Mouse (Mus musculus): ENCODE measurements around the gene Grb10. TPM values are rescaled to one million over a fixed set of nuclear protein-coding genes. Genes with fewer than 3 reads are reported as not detected.

Grb10 gene
- polyA plus RNA-seq (2012): 6.3 and 7.1 TPM in 2 replicates

DNA sequence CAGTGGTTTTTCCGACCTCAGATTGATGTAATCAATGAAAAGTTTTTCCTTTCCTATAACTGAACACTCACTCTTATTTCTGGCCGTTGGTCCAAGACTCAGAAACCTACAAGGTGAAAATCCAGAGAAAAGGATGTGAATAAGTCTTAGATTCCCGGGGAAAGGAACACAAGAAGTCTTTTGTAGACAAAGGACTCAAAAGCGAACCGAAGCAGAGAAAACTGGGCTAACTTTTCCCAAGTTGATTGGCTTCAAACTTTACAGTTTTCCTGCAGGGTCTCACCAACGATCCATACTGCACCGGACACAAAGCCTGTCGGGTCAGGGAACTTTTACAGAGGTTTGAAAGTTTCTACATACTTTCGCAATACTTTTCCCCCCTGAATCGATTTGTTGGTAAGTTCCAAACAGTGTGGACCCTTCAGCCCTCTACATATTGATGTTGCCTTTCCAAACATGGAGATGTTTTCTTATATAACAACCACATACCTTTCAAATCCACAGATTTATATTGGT is at the start of gene Grb10:
Gene Grb10 (minus strand): TSS at position 214 of the 516 bp plus-strand sequence.

DNA sequence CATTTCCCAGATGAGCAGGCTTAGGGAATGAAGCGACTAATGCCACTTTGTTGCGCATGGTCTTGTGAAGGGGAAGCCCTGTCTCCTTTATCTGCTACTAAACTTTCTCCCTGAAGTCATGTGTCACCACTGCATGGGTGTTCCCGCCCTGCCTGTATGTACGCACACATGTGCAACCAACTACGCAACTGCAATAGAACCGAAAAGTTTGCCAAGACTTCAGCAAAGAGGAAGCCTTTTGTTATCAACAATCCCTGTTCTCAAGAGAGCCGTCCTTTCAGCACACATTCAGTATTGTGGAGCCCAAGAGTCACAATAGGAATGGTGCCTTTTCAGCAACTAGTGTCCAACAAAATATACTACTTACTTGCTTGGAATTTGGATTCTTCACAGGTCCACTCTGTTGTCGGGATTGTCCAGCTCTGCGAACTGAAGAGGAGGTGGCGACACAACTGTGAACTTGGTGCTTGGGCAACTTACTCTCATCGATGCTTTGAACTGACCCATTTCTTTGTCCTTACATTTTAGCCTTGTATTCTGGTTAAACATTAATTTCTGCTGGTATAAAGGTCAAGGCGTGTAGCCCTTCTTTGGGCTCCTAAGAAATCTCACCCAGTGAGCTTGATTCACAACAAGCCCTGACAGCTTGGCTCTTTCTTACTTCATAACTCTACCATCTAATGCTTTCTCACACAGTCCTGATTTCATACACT is 140.7 kb downstream of the Grb10 start, which contains the start of gene Ddc:
Gene Ddc (minus strand): TSS at position 500 of the 713 bp plus-strand sequence.

Other genes with a start within 250 kb of the Grb10 start
- 1.0 and 1.7 TPM in 2 replicates for gene Fignl1, start 229.7 kb downstream of the Grb10 start, polyA plus RNA-seq (2012)
- gene Ddc, start 140.5 kb downstream of the Grb10 start, polyA plus RNA-seq (2012): 0.31 TPM in 2 replicates